Mouse (Mus musculus) right cerebral cortex, postnatal 25 days (tissue): ENCODE data around the gene Rabgap1l.

ENCODE experiments used
- DNase-seq: peaks from one replicate; pipeline ENCODE4 v3.0.0; 2022

The Rabgap1l gene

GRCm38 (mm10) chr1:160273133-160273743, 519.8 kb downstream of the Rabgap1l start:
- no peak for DNase-seq

- no peak for DNase-seq
Measured at GRCm38 (mm10) chr1:160271282-160271967, 521.6 kb downstream of the Rabgap1l start.

- DNase-seq: no peak
Measured at GRCm38 (mm10) chr1:160268322-160268721, 524.7 kb downstream of the Rabgap1l start.

- DNase-seq: no peak
Measured at GRCm38 (mm10) chr1:160263630-160264346, 529.2 kb downstream of the Rabgap1l start.

- no peak for DNase-seq
Measured at GRCm38 (mm10) chr1:160263053-160263452, 530.0 kb downstream of the Rabgap1l start.

- no peak for DNase-seq
Measured at GRCm38 (mm10) chr1:160262415-160262814, 530.6 kb downstream of the Rabgap1l start.

- DNase-seq: no peak
Measured at GRCm38 (mm10) chr1:160261849-160262248, 531.2 kb downstream of the Rabgap1l start.

- DNase-seq: no peak
Measured at GRCm38 (mm10) chr1:160260605-160261004, 532.4 kb downstream of the Rabgap1l start.

- no peak for DNase-seq
Measured at GRCm38 (mm10) chr1:160259884-160260283, 533.1 kb downstream of the Rabgap1l start.

GRCm38 (mm10) chr1:160253108-160253507, 539.9 kb downstream of the Rabgap1l start:
- DNase-seq: no peak

GRCm38 (mm10) chr1:160251388-160252007, 541.5 kb downstream of the Rabgap1l start:
- DNase-seq: no peak

GRCm38 (mm10) chr1:160250782-160251181, 542.2 kb downstream of the Rabgap1l start:
- no peak for DNase-seq

- DNase-seq: no peak
Measured at GRCm38 (mm10) chr1:160249786-160250185, 543.2 kb downstream of the Rabgap1l start.

- no peak for DNase-seq
Measured at GRCm38 (mm10) chr1:160247473-160247872, 545.5 kb downstream of the Rabgap1l start.

- no peak for DNase-seq
Measured at GRCm38 (mm10) chr1:160246844-160247243, 546.2 kb downstream of the Rabgap1l start.

- DNase-seq: no peak
Measured at GRCm38 (mm10) chr1:160245954-160246353, 547.1 kb downstream of the Rabgap1l start.

- DNase-seq: no peak
Measured at GRCm38 (mm10) chr1:160244689-160245088, 548.3 kb downstream of the Rabgap1l start.

- no peak for DNase-seq
Measured at GRCm38 (mm10) chr1:160240091-160240490, 552.9 kb downstream of the Rabgap1l start.

- DNase-seq: no peak
Measured at GRCm38 (mm10) chr1:160238852-160239443, 554.1 kb downstream of the Rabgap1l start.

GRCm38 (mm10) chr1:160237981-160238380, 555.0 kb downstream of the Rabgap1l start:
- no peak for DNase-seq

- DNase-seq: no peak
Measured at GRCm38 (mm10) chr1:160233921-160234320, 559.1 kb downstream of the Rabgap1l start.

GRCm38 (mm10) chr1:160232113-160232512, 560.9 kb downstream of the Rabgap1l start:
- no peak for DNase-seq

- DNase-seq: no peak
Measured at GRCm38 (mm10) chr1:160231013-160231412, 562.0 kb downstream of the Rabgap1l start.
